Mouse (Mus musculus) ES-E14 (cell line): ENCODE results near the gene Nuak1. TPM values are rescaled to one million over a fixed set of nuclear protein-coding genes. Genes with fewer than 3 reads are reported as not detected.
A peak's percentile ranks its signal among the peaks of the same experiment; 100 is the strongest.

Source experiments
- DNase-seq: peaks from one replicate; pipeline ENCODE4 v3.0.0-alpha.2; 2013; ENCODE audit warnings: low read depth, low spot score
- H3K27ac ChIP-seq: 2 replicates; pipeline ENCODE4 v1.5.1; 2012; ENCODE audit warnings: low read depth, mild to moderate bottlenecking, low read length, moderate library complexity, mixed read lengths; ENCODE audit not compliant: poor library complexity, insufficient read depth, severe bottlenecking
- H3K36me3 ChIP-seq: 2 replicates; pipeline ENCODE4 v1.6.1; 2012; ENCODE audit warnings: mild to moderate bottlenecking, low read length, moderate library complexity, mixed read lengths; ENCODE audit not compliant: control insufficient read depth, poor library complexity, insufficient read depth, severe bottlenecking
- H3K4me1 ChIP-seq, 2 experiments: fragments of 150-350 bp in 1 of 2; sonication (generic) in 1 of 2; 2 replicates each; pipeline ENCODE4 v1.6.1; 2012; ENCODE audit warnings: low read length in 2 of 2, mild to moderate bottlenecking in 1 of 2, mixed read lengths in 1 of 2; ENCODE audit not compliant: control insufficient read depth in 2 of 2, insufficient read depth in 2 of 2, poor library complexity in 1 of 2
- H3K4me3 ChIP-seq, 2 experiments: fragments of 150-350 bp in 1 of 2; sonication (generic) in 1 of 2; 2 replicates each; pipeline ENCODE4 v1.5.1; 2012; ENCODE audit warnings: low read length in 2 of 2, low read depth in 1 of 2, mild to moderate bottlenecking in 1 of 2, mixed read lengths in 1 of 2; ENCODE audit not compliant: insufficient read depth in 1 of 2, poor library complexity in 1 of 2, severe bottlenecking in 1 of 2
- H3K9ac ChIP-seq: 2 replicates; pipeline ENCODE4 v1.6.1; 2012; ENCODE audit warnings: low read depth, mild to moderate bottlenecking, low read length, mixed read lengths; ENCODE audit not compliant: poor library complexity, insufficient read depth, severe bottlenecking
- H3K9me3 ChIP-seq: fragments of 150-350 bp; sonication (generic); 2 replicates; pipeline ENCODE4 v1.6.1; 2012; ENCODE audit warnings: low read depth, mild to moderate bottlenecking, low read length; ENCODE audit not compliant: control insufficient read depth, insufficient read depth
- CHD2 ChIP-seq: IDR thresholded peaks from 2 replicates; pipeline ENCODE4 v1.6.1; 2014; ENCODE audit warnings: mild to moderate bottlenecking, low read depth, low read length, inconsistent platforms
- HCFC1 ChIP-seq: IDR thresholded peaks from 2 replicates; pipeline ENCODE4 v1.6.1; 2012; ENCODE audit warnings: low read length, inconsistent platforms, borderline replicate concordance; ENCODE audit not compliant: insufficient read depth
- MAFK ChIP-seq: IDR thresholded peaks from 2 replicates; pipeline ENCODE4 v1.6.1; 2014; ENCODE audit warnings: mild to moderate bottlenecking, low read depth, low read length, inconsistent platforms; ENCODE audit not compliant: insufficient read depth
- ZC3H11A ChIP-seq: IDR thresholded peaks from 2 replicates; pipeline ENCODE4 v1.6.1; 2012; ENCODE audit warnings: low read depth, mild to moderate bottlenecking, inconsistent platforms, low read length, borderline replicate concordance
- ZNF384 ChIP-seq: IDR thresholded peaks from 2 replicates; pipeline ENCODE4 v1.6.1; 2012; ENCODE audit warnings: low read depth, low read length, inconsistent platforms
- in situ Hi-C, 2 experiments: fragments of 600-800 bp; cut with MboI; formaldehyde crosslinking; loops; one replicate each; pipeline ENCODE4 v1.15.1; 2025; ENCODE audit warnings: low sequenced_read_pairs in 2 of 2, inconsistent platforms in 1 of 2; ENCODE audit not compliant: unreplicated experiment in 2 of 2
- total RNA-seq: library from RNA; depleted of rRNA; stranded (reverse); fragments of 300-350 nt; gene quantifications from 2 replicates; pipeline ENCODE4 v1.2.3, GENCODE M21; 2012; rRNA removed

Nuak1 gene
- 8.5 and 15.1 TPM in 2 replicates for total RNA-seq

GRCm38 (mm10) chr10:84440541-84441433 lies at the start of gene Nuak1:
Gene Nuak1 (minus strand): TSS chr10:84440597.
- no peaks in the 10 kb centered on the region for H3K36me3 ChIP-seq
- peak within 1 kb of the TSS; percentile 68 for H3K9ac ChIP-seq
- H3K4me3 ChIP-seq = peak within 1 kb of the TSS; percentile 73 to 93
- no peaks in the 10 kb centered on the region for H3K9me3 ChIP-seq
- DNase-seq = no peak
- H3K27ac ChIP-seq = no peak within 1 kb of the TSS
- TF ChIP-seq HCFC1 (peak; percentile 46; the same call in 1 of the 2 replicates), CHD2 (no peak)
- in situ Hi-C loops = no loop called here
- H3K4me1 ChIP-seq = peaks cover 4 to 7% of the 10 kb centered on the region in 2 experiments; a peak in 3 of 4 replicates

DNA sequence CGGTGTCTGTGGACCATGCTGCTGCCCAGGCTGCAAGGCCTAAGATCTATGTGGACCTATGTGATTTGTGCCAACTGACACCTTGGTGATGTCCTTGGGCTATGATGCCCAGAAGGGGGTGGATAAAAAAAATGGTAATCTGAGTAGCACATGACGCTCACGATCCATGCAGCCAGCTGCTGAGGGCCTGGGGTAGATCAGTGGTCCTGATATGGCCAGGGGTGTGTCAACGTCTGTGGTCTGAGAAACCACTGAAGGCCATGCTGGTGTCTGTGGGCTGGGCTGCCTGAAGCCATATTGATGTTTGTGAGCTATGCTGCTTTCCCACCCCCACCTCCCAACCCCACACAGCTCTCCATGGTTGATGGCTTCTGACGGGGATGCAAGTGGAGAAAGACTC lies 49.7 kb upstream of the Nuak1 start:
- H3K4me3 ChIP-seq = no peak overlapping the region
- in situ Hi-C loops = no loop called here
- H3K27ac ChIP-seq = no peak overlapping the region
- TF ChIP-seq ZNF384 (no peak), MAFK (no peak), ZC3H11A (no peak), CHD2 (no peak), HCFC1 (no peak)
- no peaks in the 10 kb centered on the region for H3K4me1 ChIP-seq
- no peak overlapping the region for H3K9ac ChIP-seq
- no peaks in the 10 kb centered on the region for H3K9me3 ChIP-seq
- no peak for DNase-seq
- H3K36me3 ChIP-seq = no peaks in the 10 kb centered on the region

GRCm38 (mm10) chr10:84488315-84488714 lies 47.9 kb upstream of the Nuak1 start:
- peak; percentile 68 for DNase-seq
- H3K36me3 ChIP-seq = no peaks in the 10 kb centered on the region
- no peak for TF ChIP-seq MAFK
- no peak for TF ChIP-seq CHD2
- no peak for TF ChIP-seq ZNF384
- no peak for TF ChIP-seq ZC3H11A
- no peak for TF ChIP-seq HCFC1
- in situ Hi-C loops = no loop called here
- H3K27ac ChIP-seq = no peak overlapping the region
- no peak overlapping the region for H3K4me3 ChIP-seq
- no peak overlapping the region for H3K9ac ChIP-seq
- H3K4me1 ChIP-seq = no peaks in the 10 kb centered on the region
- H3K9me3 ChIP-seq = no peaks in the 10 kb centered on the region

DNA sequence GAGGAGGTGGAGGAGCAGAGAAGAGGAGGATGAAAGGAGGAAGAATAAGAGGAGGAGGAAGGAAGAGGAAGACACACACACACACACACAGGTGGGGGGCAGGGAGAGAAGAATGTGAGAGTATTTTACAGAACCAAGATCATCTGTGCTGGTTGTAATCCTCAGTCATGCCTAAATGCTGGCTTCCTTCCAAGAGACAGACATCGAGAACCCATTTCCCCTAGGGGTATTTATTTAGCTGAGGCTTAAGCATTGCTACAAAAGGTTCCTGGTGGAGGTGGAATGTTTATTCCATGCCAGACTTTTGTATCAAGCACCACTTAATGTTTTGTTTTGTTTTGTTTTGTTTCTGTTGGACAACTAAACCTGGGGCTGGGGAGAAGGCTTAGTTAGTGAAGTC lies 44.3 kb upstream of the Nuak1 start:
- no peak for DNase-seq
- no peak for TF ChIP-seq CHD2
- TF ChIP-seq MAFK = no peak
- no peak for TF ChIP-seq HCFC1
- no peak for TF ChIP-seq ZC3H11A
- TF ChIP-seq ZNF384 = no peak
- H3K4me3 ChIP-seq = no peak overlapping the region
- in situ Hi-C loops = no loop called here
- no peaks in the 10 kb centered on the region for H3K4me1 ChIP-seq
- H3K27ac ChIP-seq = no peak overlapping the region
- H3K36me3 ChIP-seq = no peaks in the 10 kb centered on the region
- H3K9ac ChIP-seq = no peak overlapping the region
- H3K9me3 ChIP-seq = no peaks in the 10 kb centered on the region

DNA sequence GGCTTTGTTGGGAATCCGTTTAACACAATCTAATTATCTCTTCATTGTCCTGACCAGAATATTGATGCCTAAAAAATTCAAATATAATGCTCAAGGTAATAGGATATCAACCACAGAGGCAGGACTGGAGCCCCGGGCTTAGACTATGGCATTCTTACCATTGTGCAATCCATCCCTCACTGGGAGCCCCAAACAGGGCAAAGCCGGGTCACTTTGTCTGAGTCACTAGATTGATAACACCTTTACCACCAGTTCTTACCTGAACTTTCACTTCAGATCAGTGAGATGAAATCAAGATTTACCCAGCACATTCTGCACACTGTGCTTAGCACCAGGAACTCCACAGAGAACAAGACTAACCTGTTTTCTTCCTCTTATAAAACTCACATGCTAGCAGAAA lies 43.2 kb upstream of the Nuak1 start:
- in situ Hi-C loops = no loop called here
- no peak overlapping the region for H3K9ac ChIP-seq
- no peak overlapping the region for H3K4me3 ChIP-seq
- H3K4me1 ChIP-seq = no peaks in the 10 kb centered on the region
- TF ChIP-seq HCFC1 (no peak), CHD2 (no peak), ZNF384 (no peak), ZC3H11A (no peak), MAFK (no peak)
- H3K27ac ChIP-seq = no peak overlapping the region
- DNase-seq = no peak
- H3K9me3 ChIP-seq = no peaks in the 10 kb centered on the region
- H3K36me3 ChIP-seq = no peaks in the 10 kb centered on the region
